Mouse (Mus musculus) lung, adult 18-20 months (tissue): ENCODE measurements around the gene Hoxb7.
A peak's percentile ranks its signal among the peaks of the same experiment; 100 is the strongest.

ENCODE experiments used
- DNase-seq, 2 experiments: peaks; one replicate each; pipeline ENCODE4 v3.0.0; 2022; ENCODE audit warnings: mixed read lengths in 2 of 2

Gene Hoxb7

DNA sequence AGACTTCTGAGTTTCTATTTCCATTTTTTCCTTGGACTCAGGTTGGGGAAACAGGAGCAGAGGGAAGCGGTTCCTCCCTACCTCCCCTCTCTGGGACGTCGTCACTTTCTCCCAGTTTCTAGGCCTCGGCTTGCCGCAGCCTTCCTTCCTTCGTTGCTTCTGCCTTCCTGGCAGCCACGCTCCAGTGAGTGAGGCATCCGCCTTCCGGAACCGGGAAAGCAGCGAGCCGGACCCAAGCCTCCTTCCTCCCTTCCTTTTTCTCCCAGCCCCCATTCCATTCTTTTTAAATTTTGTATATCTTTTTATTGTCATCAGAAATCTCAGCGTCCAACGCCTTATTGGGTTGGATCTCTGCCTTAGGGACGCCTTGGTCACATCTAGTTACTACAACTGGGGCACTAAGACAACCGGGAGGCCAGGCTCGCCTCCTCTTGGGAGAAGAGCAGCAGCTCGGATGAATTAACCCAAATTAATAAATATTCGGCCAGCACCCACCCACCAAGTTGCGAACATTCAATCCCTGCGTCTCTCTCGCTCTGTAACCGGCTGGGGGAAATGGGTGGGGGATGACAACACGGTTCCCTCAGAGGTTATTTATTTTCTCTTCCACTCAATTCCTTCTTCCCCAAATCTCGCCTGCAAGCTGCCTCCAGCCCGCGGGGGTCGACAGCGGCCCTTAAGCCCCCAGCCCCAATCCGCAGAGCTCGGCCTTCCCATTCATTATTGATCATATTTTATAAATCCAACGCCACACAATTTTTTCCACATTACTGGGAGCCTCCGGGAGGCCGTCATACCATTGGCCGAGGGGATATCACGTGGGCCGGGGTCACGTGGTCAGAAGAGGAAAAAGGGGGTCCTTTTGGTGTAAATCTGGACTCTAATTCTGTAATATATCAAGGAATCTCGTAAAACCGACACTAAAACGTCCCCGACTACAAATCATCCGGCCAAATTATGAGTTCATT is at the start of gene Hoxb7:
Gene Hoxb7 (plus strand): TSS at position 853 of the 968 bp plus-strand sequence.
- DNase-seq: peak in 1 of 2 experiments; percentile 37

DNA sequence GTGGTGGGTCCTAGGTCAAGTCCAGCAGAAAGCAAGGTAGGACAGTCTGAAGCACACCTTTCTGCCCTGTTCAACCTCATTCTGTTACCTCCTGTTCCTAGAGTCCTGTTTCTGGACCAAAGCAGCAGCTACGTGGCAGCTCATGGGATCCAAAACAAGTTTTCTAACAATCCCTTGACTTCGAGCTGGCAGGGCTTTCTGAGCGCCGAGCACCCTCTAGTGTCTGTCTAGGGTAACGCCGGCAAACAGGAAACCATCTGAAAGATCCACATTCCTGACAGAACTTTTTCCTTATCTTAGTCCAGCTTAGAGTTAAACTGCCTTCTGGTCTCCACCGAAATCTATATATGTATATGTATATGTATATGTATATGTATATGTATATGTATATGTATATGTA is 46.2 kb upstream of the Hoxb7 start:
- peak; percentile 12 to 20 for DNase-seq

DNA sequence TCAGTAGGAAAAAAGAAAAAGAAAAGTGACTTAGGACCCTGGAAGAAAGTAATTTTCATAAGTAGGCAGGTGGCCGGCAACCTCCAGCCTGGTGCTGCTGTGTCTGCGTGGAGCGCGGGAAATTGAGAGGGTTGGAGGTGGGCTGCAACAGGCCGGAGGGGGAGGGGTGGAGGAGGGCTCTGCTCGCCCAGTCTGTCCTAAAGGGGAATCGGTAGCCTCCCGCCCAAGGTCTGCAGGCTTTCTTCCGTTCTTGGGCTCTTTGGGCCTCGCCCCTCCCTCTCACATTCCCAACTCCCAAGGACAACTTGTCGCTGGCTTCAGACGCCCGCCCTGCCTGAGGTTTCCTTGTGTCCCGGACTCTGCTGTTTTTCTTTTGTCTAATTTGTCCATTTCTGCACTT is 35.5 kb upstream of the Hoxb7 start:
- DNase-seq: no peak

DNA sequence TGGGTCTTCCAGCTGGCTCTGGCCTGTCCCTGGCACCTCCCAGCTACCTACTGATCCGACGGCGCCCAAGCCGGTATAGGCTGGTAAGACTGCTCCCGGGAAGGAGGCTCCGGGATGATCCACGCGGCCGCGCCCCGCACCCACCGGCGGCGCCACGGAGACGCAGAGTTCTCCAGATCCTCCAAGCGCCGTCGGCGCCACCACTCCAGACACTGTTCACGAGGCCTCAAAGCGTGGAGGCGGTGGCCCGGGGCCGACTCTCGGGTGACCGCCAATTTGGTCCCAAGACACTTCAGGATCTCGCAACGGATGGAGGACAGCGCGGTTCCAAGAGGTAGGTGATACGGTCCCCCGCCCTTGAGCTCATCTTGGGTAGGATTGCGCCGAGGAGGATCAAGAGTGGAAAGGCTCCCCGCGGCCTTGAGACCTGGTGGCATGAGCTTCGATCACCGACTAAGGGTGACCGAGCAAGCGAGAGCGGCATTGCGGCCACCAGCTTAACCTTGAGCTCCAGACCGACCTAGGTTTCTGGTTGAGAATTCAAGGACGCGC is 34.9 kb upstream of the Hoxb7 start:
- DNase-seq: no peak

DNA sequence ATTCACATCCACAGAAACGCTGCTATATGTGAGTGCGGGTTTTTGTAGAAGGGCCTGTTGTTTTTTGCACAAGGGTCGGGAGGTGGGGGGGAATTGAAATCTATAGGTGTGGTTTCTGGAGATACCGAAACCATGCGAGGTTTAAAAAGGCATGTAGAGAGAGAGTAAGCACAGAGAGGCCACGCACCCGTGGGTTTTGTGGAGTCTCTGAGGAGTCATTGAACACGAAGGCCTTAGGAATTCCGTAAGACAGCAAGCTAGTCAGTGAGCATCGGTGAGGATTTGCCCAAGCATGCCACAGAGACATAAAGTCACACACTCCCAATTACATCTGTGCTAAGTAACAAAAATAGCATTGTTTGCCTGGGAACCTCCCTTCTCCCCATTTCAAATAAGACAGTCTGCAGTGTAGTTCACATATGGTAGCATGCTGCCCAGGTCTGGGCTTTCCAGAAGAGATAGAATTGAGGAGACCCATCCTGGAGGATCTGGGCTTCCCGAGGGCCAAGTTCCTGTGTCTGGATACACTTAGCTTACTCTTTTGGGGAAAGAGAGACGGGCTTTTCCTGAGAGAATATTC is 33.8 kb upstream of the Hoxb7 start:
- DNase-seq: no peak

DNA sequence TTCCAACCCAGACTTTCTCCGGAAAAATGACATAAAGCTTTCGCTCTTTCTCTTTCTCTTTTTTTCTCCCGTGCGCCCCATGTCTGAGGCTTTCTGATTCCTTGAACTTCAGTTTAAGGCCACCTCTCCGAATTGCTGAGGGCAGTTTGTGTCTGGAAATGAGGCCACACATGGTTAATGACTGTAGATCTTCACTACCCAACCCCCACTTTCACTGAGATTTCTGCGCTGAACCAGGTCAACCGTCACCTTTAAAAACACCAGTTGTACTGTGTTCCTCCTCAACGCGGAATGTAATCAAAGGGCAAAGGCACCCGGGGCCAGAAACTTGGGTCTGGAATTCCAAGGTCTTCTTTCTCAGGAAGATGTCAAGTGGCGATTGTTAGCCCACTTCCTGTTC is 32.2 kb upstream of the Hoxb7 start:
- no peak for DNase-seq

DNA sequence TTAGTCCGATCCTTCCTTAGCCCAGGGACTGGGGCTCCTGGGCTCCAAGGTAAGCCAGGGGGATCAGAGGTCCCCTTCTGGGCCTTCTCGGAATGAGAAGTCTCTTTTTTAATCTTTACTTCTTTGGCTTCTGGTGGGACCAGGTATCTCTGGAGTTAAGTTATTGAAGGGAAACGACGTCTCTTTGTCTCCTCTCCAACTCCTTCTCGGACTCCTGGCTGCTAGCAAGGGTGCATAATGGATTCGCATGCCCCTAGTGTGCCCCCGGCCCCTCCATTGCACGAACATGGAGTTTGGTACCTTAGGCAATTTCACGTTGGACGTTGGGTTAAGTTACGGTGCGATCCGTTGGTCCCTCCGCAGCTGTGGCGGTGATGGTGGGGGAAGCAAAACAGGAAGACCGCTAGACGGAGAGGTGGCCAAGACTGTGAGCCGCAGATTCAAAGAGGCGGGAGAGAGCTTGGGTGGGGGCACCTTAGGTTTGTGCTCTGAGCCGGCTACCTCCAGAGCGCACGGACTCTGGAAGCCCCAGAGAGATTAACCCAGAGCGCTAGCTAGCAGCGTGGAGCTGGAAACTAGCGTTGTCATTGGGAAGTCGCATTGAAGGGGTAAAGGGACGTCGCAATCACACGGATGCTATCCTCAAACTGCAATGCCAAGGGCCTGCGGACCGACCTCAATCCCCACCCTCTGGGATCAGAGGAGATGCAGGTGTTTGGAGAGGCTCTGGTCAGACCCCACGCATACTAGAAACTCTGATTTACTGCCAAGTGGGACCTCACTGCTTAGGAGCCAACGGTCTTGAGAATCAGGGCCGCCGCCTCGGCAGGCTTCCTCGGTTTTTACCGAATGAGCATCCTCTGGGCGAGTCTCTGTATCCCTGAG is 31.1 kb upstream of the Hoxb7 start:
- DNase-seq: no peak

DNA sequence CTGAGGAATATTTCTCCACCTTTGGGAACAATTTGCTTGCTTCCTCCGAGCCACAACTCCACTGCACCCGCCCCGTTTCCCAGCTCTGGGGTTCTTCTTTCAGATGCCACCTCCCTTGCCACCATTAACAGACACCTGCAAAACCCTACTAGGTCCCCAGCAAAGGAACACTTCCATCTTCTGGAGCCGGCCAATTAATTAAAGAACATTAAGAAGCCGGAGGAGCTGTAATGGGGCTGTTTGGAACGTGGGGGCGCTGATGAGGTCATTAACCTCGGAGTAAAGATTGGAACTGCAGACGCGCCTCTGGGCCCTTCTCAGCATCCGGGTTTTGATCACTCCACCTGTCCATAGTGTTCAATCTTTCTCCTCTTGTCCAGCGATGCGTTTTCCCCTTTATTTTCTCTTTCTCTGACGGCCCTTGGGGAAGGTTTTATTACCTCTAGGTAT is 30.4 kb upstream of the Hoxb7 start:
- DNase-seq: no peak

DNA sequence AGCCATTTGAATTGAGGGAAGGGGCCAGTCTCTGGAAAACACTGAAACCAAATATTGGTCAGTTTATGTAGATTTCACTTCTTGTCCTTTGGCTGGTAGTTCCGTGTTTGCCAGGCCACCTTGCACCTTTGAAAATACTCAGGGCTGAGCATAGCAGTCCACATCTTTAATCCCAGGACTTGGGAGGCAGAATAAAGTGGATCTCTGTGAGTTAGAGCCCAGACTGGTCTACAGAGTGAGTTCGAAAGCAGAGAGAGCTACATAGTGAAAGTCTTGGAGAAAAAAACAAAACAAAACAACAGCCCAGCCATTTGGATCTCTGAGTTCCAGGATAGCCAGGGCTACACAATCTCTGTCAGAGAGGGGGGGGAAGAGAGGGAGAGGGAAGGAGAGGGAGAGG is 29.3 kb upstream of the Hoxb7 start:
- DNase-seq: no peak

DNA sequence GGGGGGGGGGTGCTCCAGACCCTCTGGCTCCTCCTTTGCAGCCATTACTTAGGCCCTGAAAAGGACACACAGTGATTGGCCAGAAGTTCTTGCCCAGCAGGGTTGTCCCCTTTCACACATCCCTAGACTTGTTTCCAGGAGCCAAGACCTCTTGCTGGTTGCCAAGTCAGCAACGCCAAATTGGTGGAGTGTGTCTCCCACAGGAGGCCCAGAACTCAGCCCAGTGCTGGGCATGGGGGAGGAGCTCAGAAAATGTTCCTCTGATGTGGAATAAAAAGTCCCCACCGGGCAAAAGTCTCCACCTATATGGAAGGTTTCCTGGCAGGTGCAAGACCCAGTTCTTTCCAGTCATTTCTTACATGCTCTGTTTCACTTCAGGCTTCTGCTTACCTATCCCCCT is 27.4 kb upstream of the Hoxb7 start:
- DNase-seq: no peak

DNA sequence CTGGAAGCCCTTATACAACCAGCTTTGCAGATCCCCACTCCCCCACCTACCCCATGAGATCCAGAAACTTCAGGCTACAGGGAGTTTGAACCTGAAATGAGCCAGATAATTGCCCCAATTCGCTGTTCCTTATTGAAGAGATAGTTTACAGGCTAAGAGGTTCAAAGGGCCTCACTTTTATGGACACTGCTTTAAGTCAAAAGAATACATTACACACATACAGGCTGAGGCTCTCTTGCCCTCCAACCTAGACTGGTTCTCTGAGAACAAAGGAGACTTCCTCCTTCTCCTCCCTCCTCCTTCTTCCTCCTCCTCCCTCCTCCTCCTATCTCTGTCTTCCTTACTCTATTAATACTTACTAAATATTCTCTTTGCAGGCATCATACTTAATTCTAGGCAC is 26.9 kb upstream of the Hoxb7 start:
- DNase-seq: no peak

DNA sequence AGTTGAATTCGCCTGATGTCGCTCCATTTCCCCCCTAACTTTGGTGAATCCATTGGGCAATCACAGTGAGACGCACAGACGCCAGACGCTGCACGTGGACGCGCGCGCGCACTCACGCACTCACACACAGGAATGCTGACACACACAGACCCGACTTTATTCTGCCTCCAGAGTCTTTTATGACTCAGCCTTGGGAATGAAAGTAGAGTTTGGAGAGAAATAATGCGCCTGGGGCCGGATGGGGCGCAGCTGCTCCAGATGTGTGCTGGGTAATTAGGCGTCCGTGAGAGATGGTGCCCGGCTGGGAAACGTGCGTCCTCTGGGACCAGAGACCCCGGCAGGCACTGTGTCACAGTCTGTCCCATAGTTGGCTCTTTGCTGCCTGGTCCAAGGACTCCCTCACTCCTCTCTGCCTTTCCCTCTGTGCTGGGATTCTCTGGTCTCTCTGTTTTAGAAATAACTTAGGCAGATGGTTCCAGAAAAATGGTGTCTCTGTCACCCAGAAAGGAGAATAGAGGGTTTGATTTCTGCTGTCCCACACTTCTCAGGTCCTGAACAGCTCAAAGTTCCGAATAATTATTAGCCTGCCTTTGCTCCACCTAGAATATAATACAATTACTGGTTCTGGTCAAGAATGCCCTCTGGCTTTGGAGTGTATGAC is 26.0 kb upstream of the Hoxb7 start:
- peak in 1 of 2 experiments; percentile 33 for DNase-seq

DNA sequence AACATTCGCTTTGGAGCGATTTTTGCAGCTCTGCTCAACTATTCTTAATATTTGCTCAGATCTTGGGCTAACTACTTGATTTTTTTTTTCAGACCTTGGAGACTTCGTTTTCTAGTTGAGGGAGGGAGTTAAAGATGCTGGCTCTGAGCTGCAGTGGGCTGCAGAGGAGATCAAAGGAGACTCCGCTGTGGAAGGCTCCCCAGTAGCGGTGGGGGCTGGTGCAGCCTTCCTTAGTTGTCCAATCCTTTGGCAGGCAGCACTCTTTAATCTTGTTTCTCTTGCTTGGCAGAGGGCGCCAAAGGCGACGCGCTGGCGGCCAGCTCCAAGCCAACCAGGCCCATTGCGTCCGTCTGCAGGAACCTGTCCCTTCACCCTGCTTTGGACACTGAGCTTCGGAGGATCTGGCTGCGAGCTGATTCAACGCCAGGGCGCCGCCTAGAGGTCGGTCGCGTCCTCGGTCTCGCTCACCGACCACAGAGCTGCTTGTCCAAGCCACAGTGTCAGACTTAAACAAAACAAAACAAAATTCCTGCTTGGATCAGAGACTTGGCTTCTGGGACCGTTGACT is 25.0 kb upstream of the Hoxb7 start:
- DNase-seq: peak; percentile 48 to 67

DNA sequence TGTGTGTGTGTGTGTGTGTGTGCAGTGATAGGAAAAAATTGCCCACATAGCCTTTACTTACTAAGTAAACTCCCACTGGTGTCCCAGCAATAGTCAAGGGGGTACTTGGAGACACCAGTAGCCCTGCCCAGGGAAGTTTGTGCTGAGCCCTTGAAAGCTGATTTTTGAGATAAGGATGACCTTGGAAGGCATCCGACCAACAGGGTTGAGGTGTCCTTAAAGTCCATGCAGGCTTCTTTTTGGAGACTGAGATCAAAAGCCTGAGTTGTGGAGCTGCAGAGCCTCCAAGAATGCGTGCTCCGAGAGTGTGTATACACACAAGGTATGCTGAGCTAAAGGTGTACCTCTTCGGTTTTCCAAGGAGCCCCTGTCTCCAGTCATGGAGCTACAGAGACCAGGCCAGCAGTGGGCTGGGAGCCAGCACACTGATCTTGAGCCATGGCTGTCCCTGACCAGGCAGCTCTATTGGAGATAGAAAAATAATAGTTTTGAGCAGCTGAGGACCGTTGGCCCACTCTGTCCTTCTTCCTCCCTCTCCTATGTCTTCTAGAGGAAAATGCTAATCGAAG is 24.1 kb upstream of the Hoxb7 start:
- DNase-seq: no peak

DNA sequence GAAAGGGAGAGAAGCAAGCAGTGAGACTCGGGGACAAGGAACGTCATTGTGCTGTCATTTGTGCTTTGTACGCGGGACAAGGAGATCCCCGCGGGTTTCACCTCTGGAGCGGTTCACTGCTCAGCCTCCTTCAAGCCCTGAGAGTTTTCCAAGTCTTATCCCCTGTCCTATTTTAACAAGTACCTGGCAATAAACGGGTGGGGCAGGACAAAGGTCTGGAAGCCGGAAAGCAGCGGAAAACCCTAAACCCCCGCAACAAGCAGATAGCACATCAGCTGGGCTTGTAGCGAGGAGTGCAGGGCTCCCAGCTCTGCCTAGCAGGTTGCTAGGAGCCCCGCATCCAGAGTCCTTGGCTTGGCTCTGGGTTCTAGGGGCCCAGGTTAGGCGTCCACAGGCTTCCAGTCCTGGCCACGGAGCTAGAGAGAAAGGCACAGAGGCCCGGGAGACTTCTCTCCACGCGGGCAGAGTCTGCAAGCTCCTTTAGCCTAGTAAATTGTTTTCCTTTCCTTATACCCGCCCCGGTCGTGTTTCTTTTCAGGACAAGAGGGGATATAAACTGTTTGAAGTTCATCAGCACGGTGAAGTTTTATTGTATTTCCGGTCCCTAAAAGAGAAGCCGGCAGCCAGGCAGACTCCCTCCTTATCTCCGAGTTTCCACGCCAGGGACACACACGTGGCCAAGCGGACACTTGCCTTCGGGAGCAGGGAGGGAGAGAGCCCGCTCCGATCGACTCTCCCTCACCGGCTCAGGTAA is 22.6 kb upstream of the Hoxb7 start:
- no peak for DNase-seq

DNA sequence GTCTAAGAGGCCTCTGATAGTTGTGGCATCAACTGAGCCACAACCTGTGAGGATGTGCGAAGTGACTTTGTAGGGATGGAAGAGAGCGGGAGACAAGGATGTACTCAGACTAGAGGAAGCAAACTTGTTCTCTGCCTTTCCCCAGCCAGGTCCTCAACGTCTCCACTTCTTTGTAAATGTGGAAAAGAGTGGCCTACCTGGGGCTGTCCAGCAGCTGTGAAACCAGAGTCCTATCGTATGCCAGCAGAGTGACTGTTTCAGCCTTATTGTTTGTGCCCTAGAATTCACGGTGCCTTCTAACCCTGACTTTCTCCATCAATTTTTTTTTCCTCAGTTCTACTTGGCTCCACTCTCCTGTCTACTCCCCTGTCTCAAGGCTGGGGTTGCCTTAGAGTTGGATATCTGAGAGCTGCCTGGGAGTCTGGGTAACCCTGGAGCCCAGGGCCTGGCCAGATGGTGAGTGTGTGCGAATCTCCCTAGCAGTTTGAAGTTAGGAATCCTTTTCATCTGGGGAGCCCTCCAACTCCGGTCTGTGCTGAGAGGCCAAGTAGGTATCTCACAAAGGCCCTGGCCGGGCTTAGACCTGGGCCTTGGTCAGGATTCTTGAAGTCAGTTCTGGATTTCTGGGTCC is 21.9 kb upstream of the Hoxb7 start:
- DNase-seq: no peak

DNA sequence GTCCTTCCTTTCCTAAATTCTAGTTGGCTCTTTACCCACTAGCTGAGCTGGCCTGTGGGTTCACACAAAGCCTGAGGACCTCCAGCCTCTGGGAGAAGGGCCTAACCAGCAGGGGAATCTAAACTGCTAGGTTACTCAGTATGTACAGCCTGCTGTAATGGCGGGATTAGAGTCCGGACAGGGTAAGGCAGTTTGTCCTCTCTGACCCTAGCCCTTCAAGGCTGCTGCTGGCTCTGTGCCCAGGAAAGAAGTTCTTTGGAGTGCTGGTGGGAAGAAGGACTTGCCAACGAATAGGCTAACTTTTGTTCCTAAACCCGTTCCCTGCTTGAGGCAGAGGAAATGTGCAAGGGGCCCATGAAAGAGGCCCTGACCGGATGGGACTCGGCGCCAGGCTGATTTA is 20.5 kb upstream of the Hoxb7 start:
- no peak for DNase-seq

DNA sequence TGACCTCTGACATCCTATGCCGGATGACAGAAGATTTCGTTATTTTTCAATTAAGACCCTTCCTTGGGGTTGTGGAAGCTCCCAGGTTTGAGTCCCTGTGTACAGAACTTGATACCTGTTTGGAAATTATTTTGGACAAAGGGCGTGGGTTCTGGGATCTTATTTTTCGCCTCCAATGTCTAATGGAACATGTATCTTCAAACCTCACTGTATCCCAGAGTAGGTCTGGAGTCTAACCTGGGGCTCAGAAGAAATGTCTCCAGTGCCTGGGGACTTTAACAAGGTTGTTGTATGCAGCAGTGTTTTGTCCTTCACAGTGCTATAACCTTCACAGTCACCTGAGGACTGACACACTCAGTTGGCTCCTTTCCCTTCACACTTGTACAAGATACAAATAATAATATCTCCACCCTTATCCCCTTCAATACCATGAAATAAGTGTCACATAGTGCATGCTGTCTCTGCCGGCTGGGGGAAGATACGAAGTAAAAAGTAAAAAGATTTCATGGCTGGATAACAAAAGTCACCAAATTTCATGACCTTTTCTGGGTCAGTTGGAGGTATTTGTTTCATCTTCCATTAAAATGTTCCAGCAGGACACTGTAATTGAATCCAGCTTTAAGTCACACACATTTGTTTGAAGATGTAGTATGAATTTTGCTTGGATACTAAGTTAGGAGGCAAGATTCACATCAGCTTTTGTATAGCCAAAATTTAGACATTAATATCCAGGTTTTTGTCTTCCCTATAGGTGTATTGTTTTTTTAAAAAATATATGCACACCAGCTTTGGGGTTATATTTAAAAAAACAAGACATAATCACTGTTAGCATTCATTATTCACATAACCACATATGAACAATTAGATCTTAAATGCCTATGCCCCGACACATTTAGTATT is 19.2 kb upstream of the Hoxb7 start:
- no peak for DNase-seq

DNA sequence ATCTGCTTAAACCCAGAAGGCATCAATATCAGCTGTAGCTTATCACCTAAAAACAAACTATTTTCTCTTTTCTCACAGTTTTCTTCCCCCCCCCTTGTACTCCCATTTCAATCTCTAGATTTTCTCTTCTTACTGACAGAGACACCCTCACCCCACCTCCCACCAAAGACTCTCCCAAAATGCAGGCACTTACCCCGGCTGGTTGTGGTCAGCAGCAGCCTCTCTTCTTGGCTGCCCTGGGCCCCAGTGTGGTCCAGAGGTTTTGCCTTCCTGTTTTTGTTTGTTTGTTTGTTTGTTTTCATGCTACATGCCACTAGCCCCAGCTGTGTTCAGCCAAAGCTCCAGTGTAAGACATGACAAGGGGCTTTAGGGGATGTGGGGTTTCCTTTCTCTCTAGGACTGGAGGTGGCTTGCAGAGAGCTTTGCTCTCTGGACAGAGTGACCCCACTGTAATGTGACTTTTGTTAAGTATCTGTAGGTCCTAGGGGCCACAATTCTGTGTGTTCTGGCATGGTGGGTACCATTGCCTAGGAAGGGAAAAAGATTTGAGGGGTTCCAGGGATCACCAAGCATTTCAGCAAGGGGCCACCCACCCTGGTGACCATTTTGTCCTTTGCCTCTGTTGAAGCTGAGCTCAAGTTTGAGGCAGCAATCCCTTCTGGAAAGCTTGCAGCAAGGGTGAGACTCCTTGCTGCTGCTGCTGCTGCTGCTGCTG is 18.2 kb upstream of the Hoxb7 start:
- no peak for DNase-seq
